Mouse (Mus musculus): ENCODE measurements around the gene Nfx1. TPM values are rescaled to one million over a fixed set of nuclear protein-coding genes. Genes with fewer than 3 reads are reported as not detected.

Gene Nfx1
- total RNA-seq, 2 experiments from 2014 or later = 61.5 to 64.2 TPM

- DNase-seq (ENCODE audit: low spot score in 2 of 2) = no peak
These were observed 3.3 kb downstream of the Nfx1 start for GRCm38 (mm10) chr4:40974011-40974410.

- DNase-seq (ENCODE audit: low spot score in 2 of 2) = no peak
These were observed 5.0 kb downstream of the Nfx1 start for GRCm38 (mm10) chr4:40975678-40976077.

- DNase-seq (ENCODE audit: low spot score in 2 of 2) = no peak
These were observed 5.9 kb downstream of the Nfx1 start for GRCm38 (mm10) chr4:40976651-40977050.

- no peak for DNase-seq (ENCODE audit: low spot score in 2 of 2)
These were observed 8.7 kb downstream of the Nfx1 start for GRCm38 (mm10) chr4:40979430-40979829.

- no peak for DNase-seq (ENCODE audit: low spot score in 2 of 2)
These were observed 11.8 kb downstream of the Nfx1 start for GRCm38 (mm10) chr4:40982486-40982885.

- DNase-seq (ENCODE audit: low spot score in 2 of 2) = no peak
These were observed 13.0 kb downstream of the Nfx1 start for GRCm38 (mm10) chr4:40983686-40984085.

DNA sequence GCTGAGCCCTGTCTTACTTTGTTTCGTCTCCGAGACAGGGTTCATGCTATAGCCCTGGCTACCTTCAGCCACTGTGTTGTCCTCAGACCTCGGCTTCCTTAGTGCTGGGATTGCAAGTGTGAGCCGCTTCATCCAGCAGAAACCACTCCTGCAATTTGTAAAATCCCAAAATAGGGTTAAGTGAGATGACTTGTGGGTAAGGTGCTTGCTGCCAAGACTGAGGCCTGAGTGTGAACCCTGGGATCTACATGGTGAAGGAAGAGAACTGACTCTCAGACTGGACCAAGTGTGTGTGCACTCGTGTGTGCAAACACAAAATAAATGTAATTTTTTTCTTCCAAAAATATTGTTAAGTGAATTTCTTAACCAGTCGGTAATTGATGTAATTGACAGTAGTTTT, 18.9 kb downstream of the Nfx1 start:
- DNase-seq (ENCODE audit: low spot score in 2 of 2) = no peak

GRCm38 (mm10) chr4:40996302-40996701, 25.6 kb downstream of the Nfx1 start:
- DNase-seq (ENCODE audit: low spot score in 2 of 2) = no peak

DNA sequence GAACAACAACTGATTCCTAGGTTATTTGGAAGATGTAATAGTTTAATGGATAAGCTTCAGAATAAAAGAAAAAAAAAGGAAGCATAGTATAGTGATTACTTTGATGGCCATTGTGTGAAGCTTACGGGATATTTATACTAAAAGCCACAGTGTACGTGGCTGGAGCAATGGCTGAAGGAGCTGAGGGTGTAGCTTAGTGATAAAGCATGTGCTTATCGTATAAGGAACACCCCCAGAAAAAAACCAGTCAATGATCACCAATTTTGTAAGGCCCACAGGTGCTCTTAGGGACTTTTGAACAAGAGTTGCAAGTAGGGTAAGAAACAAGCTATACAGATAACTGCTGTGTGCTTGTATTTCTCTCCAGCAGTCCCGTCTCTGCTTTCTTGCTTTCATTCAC, 27.2 kb downstream of the Nfx1 start:
- DNase-seq (ENCODE audit: low spot score in 2 of 2) = no peak

DNA sequence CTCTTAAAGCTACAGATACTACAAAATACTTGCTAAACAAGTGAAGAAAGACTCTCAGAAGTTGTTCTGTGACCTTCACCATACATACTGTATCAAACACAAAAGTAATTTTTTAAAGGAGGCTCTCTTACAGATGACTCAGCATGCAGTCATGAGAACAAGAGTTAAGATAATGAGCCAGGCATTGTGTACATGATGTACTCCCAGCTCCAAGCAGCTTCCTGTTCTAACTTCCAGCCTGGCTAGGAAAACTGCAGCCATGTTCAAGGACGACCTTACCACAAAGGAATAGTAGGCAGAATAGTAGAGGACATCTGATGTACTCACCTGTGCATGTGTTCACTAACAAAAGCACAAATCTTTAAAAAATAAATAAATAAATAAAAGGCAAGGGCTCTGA, 29.6 kb downstream of the Nfx1 start:
- DNase-seq (ENCODE audit: low spot score in 2 of 2) = no peak

- DNase-seq (ENCODE audit: low spot score in 2 of 2) = no peak
These were observed 30.3 kb downstream of the Nfx1 start for GRCm38 (mm10) chr4:41000842-41001639.

GRCm38 (mm10) chr4:41013351-41013750, 42.6 kb downstream of the Nfx1 start:
- no peak for DNase-seq (ENCODE audit: low spot score in 2 of 2)

DNA sequence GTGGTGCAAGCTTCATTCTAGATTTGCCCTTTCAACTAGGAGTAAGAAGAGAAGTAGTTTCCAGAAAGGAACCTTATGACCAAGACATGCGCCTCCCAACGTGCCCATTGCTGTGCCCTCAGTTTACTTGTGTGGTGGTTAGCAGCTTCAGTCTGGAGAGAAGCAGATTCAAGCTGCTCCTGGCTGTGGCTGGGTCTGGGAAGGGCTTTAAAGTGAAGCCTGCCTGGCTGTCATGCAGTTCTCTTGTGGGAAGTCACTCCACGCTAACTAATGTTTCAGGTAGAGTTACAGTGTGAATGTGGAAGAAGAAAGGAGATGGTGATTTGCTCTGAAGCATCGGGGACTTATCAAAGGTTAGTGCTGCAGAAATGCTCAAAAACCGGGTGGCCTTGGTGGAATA, 45.1 kb downstream of the Nfx1 start:
- no peak for DNase-seq (ENCODE audit: low spot score in 2 of 2)

- DNase-seq (ENCODE audit: low spot score in 2 of 2) = no peak
These were observed 50.4 kb downstream of the Nfx1 start for GRCm38 (mm10) chr4:41021094-41021493.

DNA sequence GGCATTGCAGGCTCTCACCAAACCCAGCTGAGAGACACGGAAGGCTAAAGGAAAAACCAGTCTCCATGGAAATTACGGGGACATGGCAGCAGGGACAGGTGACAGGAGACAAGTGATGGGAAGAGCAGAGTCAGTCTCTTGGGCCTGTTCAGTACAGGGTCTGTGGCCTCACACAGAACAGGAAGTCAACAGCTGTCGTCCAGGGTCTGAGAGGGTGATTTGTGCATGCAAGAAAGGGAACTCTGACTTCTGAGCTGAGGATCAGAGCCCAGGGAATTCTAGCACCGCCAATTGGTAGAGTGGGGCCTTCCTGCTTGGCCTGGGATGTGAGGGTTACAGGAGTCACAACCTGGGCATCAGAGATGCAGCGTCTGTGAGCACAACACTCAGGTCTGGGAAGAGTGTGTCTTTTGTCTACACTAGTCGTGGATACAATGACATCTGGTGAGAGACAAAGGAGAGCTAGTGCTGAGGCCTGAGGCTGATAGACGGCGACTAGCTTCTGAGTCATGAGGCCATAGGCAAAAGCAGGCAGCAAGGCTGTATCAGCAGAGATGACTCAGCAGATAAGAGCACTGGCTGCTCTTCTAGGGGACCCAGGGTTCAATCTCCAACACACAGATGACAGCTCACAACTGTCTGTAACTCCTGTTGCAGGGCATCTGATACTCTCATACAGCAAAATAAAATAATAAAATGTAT, 55.5 kb downstream of the Nfx1 start:
- no peak for DNase-seq (ENCODE audit: low spot score in 2 of 2)

GRCm38 (mm10) chr4:41027872-41028271, 57.2 kb downstream of the Nfx1 start:
- no peak for DNase-seq (ENCODE audit: low spot score in 2 of 2)

DNA sequence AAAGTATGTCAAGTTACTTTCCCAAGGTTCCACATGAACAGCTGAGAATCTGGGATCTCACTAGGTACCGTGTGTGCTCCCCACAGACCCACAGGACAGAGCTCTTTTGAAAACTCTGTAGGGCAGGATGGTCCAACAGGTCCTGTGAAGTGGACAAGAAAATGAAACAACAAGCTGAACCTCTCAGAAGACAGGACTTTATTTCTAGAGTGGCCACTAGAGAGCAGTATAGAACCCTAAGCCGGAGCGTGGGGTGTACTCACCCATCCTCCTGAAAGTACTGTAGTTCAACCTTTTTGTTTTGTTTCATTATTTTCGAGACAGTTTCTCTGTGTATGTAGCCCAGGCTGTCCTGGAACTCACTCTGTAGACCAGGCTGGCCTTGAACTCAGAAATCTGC, 57.6 kb downstream of the Nfx1 start:
- no peak for DNase-seq (ENCODE audit: low spot score in 2 of 2)

GRCm38 (mm10) chr4:41029372-41029771, 58.7 kb downstream of the Nfx1 start:
- DNase-seq (ENCODE audit: low spot score in 2 of 2) = no peak

DNA sequence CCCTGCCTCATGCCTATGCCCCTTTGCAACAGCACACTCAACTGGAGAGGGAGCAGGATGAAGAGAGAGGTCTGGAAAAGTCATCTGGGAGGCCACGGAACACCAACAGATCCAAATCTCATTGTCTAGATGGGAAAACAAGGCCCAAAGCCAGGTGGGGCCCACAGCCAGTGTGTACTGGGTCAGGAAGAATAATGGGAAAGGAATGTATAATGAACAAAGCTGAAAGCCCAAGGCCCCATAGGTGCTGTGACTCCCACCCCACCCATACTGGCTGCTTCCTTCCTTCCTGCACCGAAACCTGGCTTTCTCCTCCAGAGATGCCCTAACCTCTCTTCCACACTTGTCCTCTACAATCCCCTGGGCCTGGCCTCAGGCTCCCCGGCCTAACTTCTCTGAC, 60.5 kb downstream of the Nfx1 start:
- no peak for DNase-seq (ENCODE audit: low spot score in 2 of 2)

DNA sequence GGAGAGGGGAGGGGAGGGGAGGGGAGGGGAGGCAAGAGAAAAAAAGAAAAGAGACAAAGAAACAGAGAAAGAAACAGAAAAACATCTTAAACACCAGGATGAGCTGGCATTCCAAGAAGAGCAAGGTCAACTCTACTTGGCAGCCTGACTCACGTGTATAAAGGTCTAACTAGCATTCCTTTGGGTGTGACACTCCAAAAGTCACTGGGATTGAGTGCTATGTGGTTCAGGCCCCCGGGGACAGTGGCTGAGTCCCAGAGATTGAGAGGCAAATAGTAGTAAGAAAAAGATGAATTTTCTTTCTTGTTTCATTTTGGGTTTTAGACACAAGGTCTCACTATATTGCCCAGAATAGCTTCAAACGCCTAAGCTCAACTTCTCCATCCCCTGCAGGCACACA, 67.2 kb downstream of the Nfx1 start:
- no peak for DNase-seq (ENCODE audit: low spot score in 2 of 2)

DNA sequence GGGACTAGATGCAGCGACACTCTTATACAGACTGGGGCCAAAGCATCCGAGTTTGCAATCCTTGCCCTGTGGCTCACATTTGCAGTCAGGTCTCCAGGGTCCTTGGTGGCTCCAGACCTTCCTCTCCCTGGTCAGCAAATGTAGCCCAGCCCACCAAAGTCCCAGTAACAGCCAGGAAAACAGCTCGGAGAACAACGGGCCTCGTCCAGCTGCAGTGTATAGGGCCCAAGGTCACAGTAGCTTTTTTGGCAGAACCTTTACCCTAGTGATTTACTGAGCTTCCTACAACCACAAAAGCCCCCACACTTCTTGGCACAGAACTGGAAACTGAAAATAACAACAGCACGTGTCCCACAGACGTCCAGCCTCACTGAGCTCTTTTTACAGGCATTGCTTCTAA, 70.3 kb downstream of the Nfx1 start:
- DNase-seq (ENCODE audit: low spot score in 2 of 2) = no peak

DNA sequence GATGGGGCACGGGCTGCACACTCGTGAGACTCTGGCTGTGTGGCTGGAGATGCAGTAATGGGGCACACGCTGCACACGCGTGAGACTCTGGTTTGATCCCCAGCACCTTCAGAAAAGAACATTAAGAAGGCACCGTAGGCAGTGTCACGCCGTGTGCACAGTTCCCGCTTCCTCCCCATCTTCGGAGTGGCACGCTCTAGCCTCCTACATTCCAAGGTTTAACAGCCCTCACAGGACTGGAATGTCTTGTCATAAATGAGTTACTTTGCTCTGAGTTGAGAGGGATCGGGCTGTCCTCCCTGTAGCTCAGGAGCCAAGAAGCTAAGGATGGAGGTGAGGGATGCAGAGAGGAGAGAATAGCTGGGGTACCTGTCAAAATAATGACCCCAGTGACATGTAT, 72.2 kb downstream of the Nfx1 start:
- DNase-seq (ENCODE audit: low spot score in 2 of 2) = no peak

DNA sequence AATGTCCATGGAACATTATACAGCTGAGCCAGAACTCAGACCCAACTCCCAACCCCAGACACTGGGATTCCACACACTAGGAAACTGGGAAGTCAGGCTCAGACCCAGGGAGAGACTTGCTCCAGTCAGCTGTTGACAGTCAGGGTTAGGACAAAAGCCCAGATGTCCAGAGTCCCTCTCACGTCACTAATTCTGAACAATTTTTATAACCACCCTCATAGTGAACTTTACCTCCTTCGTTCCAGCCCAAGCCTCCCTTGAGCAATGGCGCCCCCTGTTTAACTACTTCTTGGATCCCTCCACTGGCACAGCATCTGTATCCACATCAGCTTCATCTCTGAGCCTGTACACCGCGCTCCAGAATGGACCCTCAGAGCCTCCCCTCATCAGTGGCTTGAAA, 73.3 kb downstream of the Nfx1 start:
- DNase-seq (ENCODE audit: low spot score in 2 of 2) = no peak

All from layer of hippocampus, postnatal 10 days (tissue).